Mouse (Mus musculus): Measurements from ENCODE around the gene Phlpp2. TPM values are rescaled to one million over a fixed set of nuclear protein-coding genes. Genes with fewer than 3 reads are reported as not detected.

Phlpp2 gene
- total and polyA plus RNA-seq, 3 experiments: 1.7 to 5.9 TPM; not detected in 1

DNA sequence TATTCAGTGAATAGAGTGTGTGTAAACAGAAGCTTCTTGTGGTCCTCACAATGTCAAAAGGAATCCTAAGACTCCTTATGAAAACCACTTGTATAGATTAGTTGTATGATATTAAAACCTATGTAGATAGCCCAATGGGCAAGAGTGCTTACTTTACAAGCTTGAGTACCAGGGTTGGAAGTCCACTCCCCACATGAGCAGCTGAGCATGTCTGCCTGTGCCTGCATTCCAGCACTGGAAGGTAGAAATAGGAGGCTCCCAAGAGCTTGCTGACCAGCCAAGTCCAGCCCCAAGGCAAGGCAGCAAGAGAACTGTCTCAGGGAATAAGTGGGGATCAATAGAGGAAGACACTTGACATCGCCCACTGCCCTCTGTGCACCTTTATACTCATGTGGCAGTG, 26.3 kb downstream of the Phlpp2 start:
- TF ChIP-seq ZMIZ1 (IDR thresholded peaks at IDR 0.05; ENCODE audit: low read depth, low read length) (no peak), E2F4 (IDR thresholded peaks at IDR 0.05; ENCODE audit: borderline replicate concordance, low read depth, low read length) (no peak), CTCF (IDR thresholded peaks at IDR 0.05 in 2 of 3, conservative IDR thresholded peaks at IDR 0.05 in 1 of 3; ENCODE audit: control insufficient read depth in 1 of 3, insufficient read depth in 1 of 3, low read depth in 2 of 3, low read length in 3 of 3, poor library complexity in 1 of 3, severe bottlenecking in 1 of 3) (no peak), ZC3H11A (IDR thresholded peaks at IDR 0.05; ENCODE audit: low read depth, low read length) (no peak), KAT2A (conservative IDR thresholded peaks at IDR 0.05; ENCODE audit: low read depth, low read length) (no peak), POLR2A (IDR thresholded peaks at IDR 0.05; ENCODE audit: control insufficient read depth in 1 of 2, insufficient read depth in 1 of 2, low read depth in 1 of 2, low read length in 2 of 2, poor library complexity in 1 of 2) (no peak), USF2 (IDR thresholded peaks at IDR 0.05; ENCODE audit: borderline replicate concordance in 1 of 2, insufficient read depth in 1 of 2, low read depth in 1 of 2, low read length in 2 of 2) (no peak), NRF1 (IDR thresholded peaks at IDR 0.05; ENCODE audit: insufficient read depth, low read depth, low read length, poor library complexity, severe bottlenecking) (no peak), USF1 (IDR thresholded peaks at IDR 0.05; ENCODE audit: low read depth, low read length) (no peak)
- no peak overlapping the region for H3K4me3 ChIP-seq (ENCODE audit: control insufficient read depth in 1 of 2, insufficient read depth in 1 of 2, low read depth in 2 of 2, low read length in 2 of 2)
- DNase-seq (ENCODE audit: low read depth, low spot score): no peak
- H3K9ac ChIP-seq (ENCODE audit: control insufficient read depth, low read depth, low read length, poor library complexity, severe bottlenecking): no peak overlapping the region
- H3K4me1 ChIP-seq (ENCODE audit: control insufficient read depth in 1 of 2, insufficient read depth in 2 of 2, low read length in 2 of 2): no peaks in the 10 kb centered on the region
- no peaks in the 10 kb centered on the region for H3K27me3 ChIP-seq (ENCODE audit: control insufficient read depth in 1 of 2, insufficient read depth in 2 of 2, low read length in 2 of 2)
- no peaks in the 10 kb centered on the region for H3K79me2 ChIP-seq (ENCODE audit: control insufficient read depth, insufficient read depth, low read length, poor library complexity)
- H3K36me3 ChIP-seq (ENCODE audit: control insufficient read depth in 1 of 2, insufficient read depth in 2 of 2, low read length in 2 of 2): no peaks in the 10 kb centered on the region
- H3K9me3 ChIP-seq (replicated peaks; ENCODE audit: insufficient read depth, low read length): no peaks in the 10 kb centered on the region
- no peak overlapping the region for H3K27ac ChIP-seq (ENCODE audit: control insufficient read depth, low read depth, low read length)

GRCm38 (mm10) chr8:109895355-109895754, 27.0 kb downstream of the Phlpp2 start:
- Histone ChIP-seq H3K79me2 (ENCODE audit: control insufficient read depth, insufficient read depth, low read length, poor library complexity) (no peaks in the 10 kb centered on the region), H3K9me3 (replicated peaks; ENCODE audit: insufficient read depth, low read length) (no peaks in the 10 kb centered on the region), H3K4me1 (ENCODE audit: control insufficient read depth in 1 of 2, insufficient read depth in 2 of 2, low read length in 2 of 2) (no peaks in the 10 kb centered on the region), H3K27ac (ENCODE audit: control insufficient read depth, low read depth, low read length) (no peak overlapping the region), H3K9ac (ENCODE audit: control insufficient read depth, low read depth, low read length, poor library complexity, severe bottlenecking) (no peak overlapping the region), H3K4me3 (ENCODE audit: control insufficient read depth in 1 of 2, insufficient read depth in 1 of 2, low read depth in 2 of 2, low read length in 2 of 2) (no peak overlapping the region), H3K27me3 (ENCODE audit: control insufficient read depth in 1 of 2, insufficient read depth in 2 of 2, low read length in 2 of 2) (no peaks in the 10 kb centered on the region), H3K36me3 (ENCODE audit: control insufficient read depth in 1 of 2, insufficient read depth in 2 of 2, low read length in 2 of 2) (no peaks in the 10 kb centered on the region)
- TF ChIP-seq NRF1 (IDR thresholded peaks at IDR 0.05; ENCODE audit: insufficient read depth, low read depth, low read length, poor library complexity, severe bottlenecking): no peak
- no peak for TF ChIP-seq TCF12 (IDR thresholded peaks at IDR 0.05; ENCODE audit: low read depth, low read length)
- TF ChIP-seq E2F4 (IDR thresholded peaks at IDR 0.05; ENCODE audit: borderline replicate concordance, low read depth, low read length): no peak
- TF ChIP-seq POLR2AphosphoS2 (IDR thresholded peaks at IDR 0.05; ENCODE audit: low read length): no peak
- TF ChIP-seq UBTF (IDR thresholded peaks at IDR 0.05; ENCODE audit: borderline replicate concordance, insufficient read depth, low read depth, low read length): no peak
- no peak for TF ChIP-seq POLR2AphosphoS5 (IDR thresholded peaks at IDR 0.05; ENCODE audit: borderline replicate concordance, low read depth, low read length)
- no peak for TF ChIP-seq GABPA (IDR thresholded peaks at IDR 0.05; ENCODE audit: low read depth, low read length)
- TF ChIP-seq USF1 (IDR thresholded peaks at IDR 0.05; ENCODE audit: low read depth, low read length): no peak
- no peak for TF ChIP-seq MAX (IDR thresholded peaks at IDR 0.05; ENCODE audit: low read length)
- no peak for TF ChIP-seq RAD21 (IDR thresholded peaks at IDR 0.05; ENCODE audit: low read depth, low read length)
- TF ChIP-seq ZNF384 (IDR thresholded peaks at IDR 0.05; ENCODE audit: low read depth, low read length): no peak
- no peak for TF ChIP-seq CHD2 (IDR thresholded peaks at IDR 0.05; ENCODE audit: low read length)
- no peak for TF ChIP-seq TAL1 (IDR thresholded peaks at IDR 0.05; ENCODE audit: low read length)
- no peak for TF ChIP-seq EP300 (IDR thresholded peaks at IDR 0.05; ENCODE audit: low read depth in 1 of 2, low read length in 2 of 2)
- TF ChIP-seq ZKSCAN1 (IDR thresholded peaks at IDR 0.05; ENCODE audit: low read depth, low read length): no peak
- no peak for TF ChIP-seq SIN3A (IDR thresholded peaks at IDR 0.05; ENCODE audit: low read length)
- TF ChIP-seq MYB (IDR thresholded peaks at IDR 0.05; ENCODE audit: low read depth, low read length): no peak
- TF ChIP-seq MEF2A (IDR thresholded peaks at IDR 0.05; ENCODE audit: extremely low read depth, insufficient replicate concordance, low read depth, low read length, poor library complexity, severe bottlenecking): no peak
- TF ChIP-seq MAFK (IDR thresholded peaks at IDR 0.05; ENCODE audit: borderline replicate concordance, low read depth, low read length): no peak
- TF ChIP-seq GATA1 (IDR thresholded peaks at IDR 0.05; ENCODE audit: low read depth, low read length): no peak
- no peak for DNase-seq (ENCODE audit: low read depth, low spot score)
